Comparison of ENCODE assay signal across 7 mouse cellular contexts in the genomic region with DNA sequence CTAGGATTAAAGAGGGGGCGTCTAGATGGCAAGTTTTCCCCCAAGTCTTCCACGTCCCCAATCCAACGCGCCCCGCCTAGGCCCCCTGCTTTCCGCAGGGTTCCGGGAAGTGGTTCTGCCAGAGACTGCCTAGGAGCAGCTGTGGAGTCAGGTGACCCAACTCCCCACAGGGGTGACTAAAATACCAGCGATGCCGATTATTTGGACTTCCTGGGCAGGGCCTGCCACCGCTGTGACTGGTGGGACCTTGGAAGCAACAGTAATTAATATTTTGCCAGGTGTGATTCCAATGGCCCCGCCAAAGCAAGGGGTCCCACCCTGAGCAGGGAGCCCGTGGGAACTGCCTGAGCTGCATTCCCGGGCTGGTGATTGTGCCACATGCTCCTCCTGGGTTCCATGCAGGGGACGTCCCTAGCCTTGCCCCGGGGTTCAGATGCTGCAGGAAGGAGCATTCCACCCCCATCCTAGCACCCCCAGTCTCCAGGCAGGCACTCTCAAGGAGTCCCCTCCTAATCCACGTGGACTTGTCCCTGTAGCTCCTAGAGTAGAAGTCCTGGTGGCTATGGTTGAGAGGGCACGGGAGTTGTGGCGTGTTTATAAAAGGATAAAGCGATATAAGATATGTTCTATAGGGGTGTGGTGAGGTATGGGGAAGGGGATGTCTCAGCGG. TPM values are rescaled to one million over a fixed set of nuclear protein-coding genes. Genes with fewer than 3 reads are reported as not detected.
DNase-seq lines count a peak whose midpoint lies in the region; ATAC-seq and TF ChIP-seq lines count a peak whose summit lies in the region.

No protein-coding gene starts in this region.

- H3K27ac ChIP-seq in limb, embryonic 15.5 days: no peak overlapping the region; the same call in 1 of the 2 replicates
- H3K27ac ChIP-seq in stomach, postnatal 0 days (replicated peaks): no peak overlapping the region

- peak; percentile 64 for DNase-seq in Muller cell, postnatal 12 days (ENCODE audit: inconsistent ontology term)
- DNase-seq in stomach, postnatal 0 days (ENCODE audit: low spot score): peak; percentile 60
- no peak for DNase-seq in c-Kit-positive CD71-positive TER-119-positive erythroid progenitor cells, embryonic 14.5 days (ENCODE audit: low spot score)

- TF ChIP-seq EP300 in stomach, postnatal 0 days (optimal IDR thresholded peaks at IDR 0.05): no peak

- peak overlapping the region; percentile 44 for H3K4me2 ChIP-seq in limb, embryonic 15.5 days
- peak overlapping the region; percentile 44 for H3K4me2 ChIP-seq in stomach, postnatal 0 days (replicated peaks; ENCODE audit: low read depth)

- peak; percentile 71 for ATAC-seq in CD4-positive, CD25-positive, alpha-beta regulatory T cell, adult 4 months
- peak; percentile 69 to 80 for ATAC-seq in hematopoietic stem cell, adult 5-6 weeks (replicated peaks in 1 of 2; ENCODE audit: insufficient read depth in 1 of 2, low FRiP score in 2 of 2, low TSS enrichment in 1 of 2, low read depth in 1 of 2, poor library complexity in 2 of 2, severe bottlenecking in 2 of 2)
- ATAC-seq in limb, embryonic 15.5 days (ENCODE audit: insufficient number of reproducible peaks, low FRiP score, low TSS enrichment, low read depth): peak; percentile 40; the same call in 1 of the 2 replicates
- ATAC-seq in stomach, postnatal 0 days (ENCODE audit: low FRiP score, low TSS enrichment): peak; percentile 69
- no peak for ATAC-seq in monocyte, adult 5-6 weeks (replicated peaks; ENCODE audit: insufficient number of reproducible peaks, low FRiP score, low TSS enrichment, poor library complexity, severe bottlenecking)

- H3K27me3 ChIP-seq in limb, embryonic 15.5 days: no peaks in the 10 kb centered on the region
- H3K27me3 ChIP-seq in stomach, postnatal 0 days (ENCODE audit: control insufficient read depth, insufficient read depth, low read length): no peaks in the 10 kb centered on the region

- no peak overlapping the region for H3K9ac ChIP-seq in limb, embryonic 15.5 days
- H3K9ac ChIP-seq in stomach, postnatal 0 days (ENCODE audit: low read length): peak overlapping the region; percentile 27; the same call in 1 of the 2 replicates

- peak overlapping the region; percentile 18 for H3K4me3 ChIP-seq in limb, embryonic 15.5 days
- peak overlapping the region; percentile 14; the same call in 1 of the 2 replicates for H3K4me3 ChIP-seq in stomach, postnatal 0 days (ENCODE audit: low read depth, low read length)

- H3K4me1 ChIP-seq in limb, embryonic 15.5 days: peaks cover 13% of the 10 kb centered on the region
- 0 out of 2 replicates have a peak, but pooled peaks cover 2% of the 10 kb centered on the region for H3K4me1 ChIP-seq in stomach, postnatal 0 days (replicated peaks; ENCODE audit: control insufficient read depth, insufficient read depth)

- no peaks in the 10 kb centered on the region for H3K9me3 ChIP-seq in limb, embryonic 15.5 days
- H3K9me3 ChIP-seq in stomach, postnatal 0 days (ENCODE audit: control insufficient read depth, low read length): no peaks in the 10 kb centered on the region

- no peak for TF ChIP-seq CTCF in stomach, postnatal 0 days (IDR thresholded peaks at IDR 0.05; ENCODE audit: low read depth)

- H3K36me3 ChIP-seq in limb, embryonic 15.5 days: no peaks in the 10 kb centered on the region
- H3K36me3 ChIP-seq in stomach, postnatal 0 days (ENCODE audit: control insufficient read depth, insufficient read depth, low read length): no peaks in the 10 kb centered on the region

- WGBS in limb, embryonic 15.5 days: 23% methylated on average over 20 of the region's 20 CpGs
- 23% methylated on average over 20 of the region's 20 CpGs for WGBS in stomach, postnatal 0 days

RNA-seq across cellular contexts. Expression of a gene that starts 28.5 kb away (rescaled TPM):
- polyA plus RNA-seq in CD4-positive, CD25-positive, alpha-beta regulatory T cell, adult 4 months (2017; shearing (Covaris generic)): 10 to 100 TPM in 1 of 2 experiments, 1 to 10 TPM in 1; 6.7 to 11.1 TPM
- total RNA-seq in hematopoietic stem cell, adult 5-6 weeks (2017): 67.9 and 102 TPM in 2 replicates
- polyA plus RNA-seq in limb, embryonic 15.5 days (2015; fragmentation: Nextera tagmentation; extraction: Ambion mirVana): 3.8 and 4.2 TPM in 2 replicates
- polyA plus RNA-seq in stomach, postnatal 0 days (2015; fragmentation: Nextera tagmentation; extraction: Ambion mirVana): 14.1 and 18.5 TPM in 2 replicates
- 247 to 384 TPM (median 376 TPM) in 3 replicates for total RNA-seq in monocyte, adult 5-6 weeks (2017)

RNA-seq across cellular contexts. Expression of a gene that starts 31.5 kb away (rescaled TPM):
- 100 to 1,000 TPM; 158 to 191 TPM for polyA plus RNA-seq in CD4-positive, CD25-positive, alpha-beta regulatory T cell, adult 4 months (2017; shearing (Covaris generic))
- total RNA-seq in hematopoietic stem cell, adult 5-6 weeks (2017): 95.6 and 160 TPM in 2 replicates
- polyA plus RNA-seq in limb, embryonic 15.5 days (2015; fragmentation: Nextera tagmentation; extraction: Ambion mirVana): 278 and 285 TPM in 2 replicates
- polyA plus RNA-seq in stomach, postnatal 0 days (2015; fragmentation: Nextera tagmentation; extraction: Ambion mirVana): 168 and 177 TPM in 2 replicates
- total RNA-seq in monocyte, adult 5-6 weeks (2017): 26.1 TPM in 1 of 3 replicates, not detected in the others

RNA-seq across cellular contexts. Expression of a gene that starts 42.8 kb away (rescaled TPM):
- 10 to 100 TPM; 38.9 to 40.8 TPM for polyA plus RNA-seq in CD4-positive, CD25-positive, alpha-beta regulatory T cell, adult 4 months (2017; shearing (Covaris generic))
- total RNA-seq in hematopoietic stem cell, adult 5-6 weeks (2017): 149 and 174 TPM in 2 replicates
- 62.2 and 64.0 TPM in 2 replicates for polyA plus RNA-seq in limb, embryonic 15.5 days (2015; fragmentation: Nextera tagmentation; extraction: Ambion mirVana)
- 24.9 and 27.0 TPM in 2 replicates for polyA plus RNA-seq in stomach, postnatal 0 days (2015; fragmentation: Nextera tagmentation; extraction: Ambion mirVana)
- total RNA-seq in monocyte, adult 5-6 weeks (2017): 99.5 to 152 TPM (median 121 TPM) in 3 replicates
